Mouse (Mus musculus): ENCODE measurements at regions not wholly inside any gene's neighbourhood (a gene's known extent, or its start where the extent isn't known, plus 50 kb on each side); places are given as distances from the start of the nearest gene placed in this dataset.

DNA sequence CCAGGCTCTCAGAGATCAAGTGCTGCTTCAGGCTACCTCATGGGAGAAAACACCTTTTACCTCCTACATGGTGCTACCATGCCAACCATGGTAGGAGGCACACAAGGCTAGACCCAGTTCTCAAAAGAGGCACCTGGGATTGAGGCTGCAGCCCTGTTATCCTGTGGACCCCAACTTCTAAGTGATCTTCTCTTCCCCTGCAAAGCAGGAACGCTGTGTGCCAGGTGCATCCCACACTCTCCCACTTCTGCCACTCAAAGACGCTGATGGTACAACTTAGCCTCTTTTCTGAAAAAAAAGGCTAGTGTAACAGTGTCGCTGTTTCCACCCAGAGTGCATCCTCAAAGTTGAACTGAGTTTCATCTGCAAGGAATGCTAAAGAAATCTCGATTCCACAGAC lies 138.7 kb downstream of the Npy start:
- H3K4me2 ChIP-seq: no peak overlapping the region
- no peak overlapping the region for H3K4me3 ChIP-seq (replicated peaks)
- no peaks in the 10 kb centered on the region for H3K27me3 ChIP-seq
- H3K9me3 ChIP-seq (replicated peaks): no peaks in the 10 kb centered on the region
- ATAC-seq (ENCODE audit: low read depth) (no peak), DNase-seq (no peak)
- no peaks in the 10 kb centered on the region for H3K36me3 ChIP-seq
- 67% methylated on average over 4 of the region's 4 CpGs for WGBS (ENCODE audit: insufficient replicate concordance)
- no peak overlapping the region for H3K27ac ChIP-seq
- H3K9ac ChIP-seq: no peak overlapping the region
- H3K4me1 ChIP-seq (replicated peaks): no peaks in the 10 kb centered on the region

GRCm38 (mm10) chr6:49965944-49966545 lies 143.5 kb downstream of the Npy start:
- WGBS (ENCODE audit: insufficient replicate concordance): 63% methylated on average over 5 of the region's 5 CpGs
- no peak overlapping the region for H3K4me2 ChIP-seq
- H3K27ac ChIP-seq: no peak overlapping the region
- ATAC-seq (ENCODE audit: low read depth) (no peak), DNase-seq (no peak)
- H3K36me3 ChIP-seq: no peaks in the 10 kb centered on the region
- no peaks in the 10 kb centered on the region for H3K27me3 ChIP-seq
- no peak overlapping the region for H3K4me3 ChIP-seq (replicated peaks)
- no peaks in the 10 kb centered on the region for H3K9me3 ChIP-seq (replicated peaks)
- H3K9ac ChIP-seq: no peak overlapping the region
- no peaks in the 10 kb centered on the region for H3K4me1 ChIP-seq (replicated peaks)

GRCm38 (mm10) chr6:49966555-49966954 lies 143.5 kb upstream of the Mpp6 start:
- Histone ChIP-seq H3K4me1 (replicated peaks) (no peaks in the 10 kb centered on the region), H3K4me3 (replicated peaks) (no peak overlapping the region), H3K27me3 (no peaks in the 10 kb centered on the region), H3K9ac (no peak overlapping the region), H3K4me2 (no peak overlapping the region), H3K9me3 (replicated peaks) (no peaks in the 10 kb centered on the region), H3K27ac (no peak overlapping the region), H3K36me3 (no peaks in the 10 kb centered on the region)
- ATAC-seq (ENCODE audit: low read depth) (no peak), DNase-seq (no peak)
- WGBS (ENCODE audit: insufficient replicate concordance): 72% methylated on average over 3 of the region's 3 CpGs

- Histone ChIP-seq H3K27ac (no peak overlapping the region), H3K9me3 (replicated peaks) (no peaks in the 10 kb centered on the region), H3K4me1 (replicated peaks) (no peaks in the 10 kb centered on the region), H3K4me2 (no peak overlapping the region), H3K36me3 (no peaks in the 10 kb centered on the region), H3K9ac (no peak overlapping the region), H3K4me3 (replicated peaks) (no peak overlapping the region), H3K27me3 (no peaks in the 10 kb centered on the region)
- ATAC-seq (ENCODE audit: low read depth) (no peak), DNase-seq (no peak)
- WGBS (ENCODE audit: insufficient replicate concordance): 62% methylated on average over 7 of the region's 7 CpGs
Observed at GRCm38 (mm10) chr6:49973258-49973865, 136.7 kb upstream of the Mpp6 start.

DNA sequence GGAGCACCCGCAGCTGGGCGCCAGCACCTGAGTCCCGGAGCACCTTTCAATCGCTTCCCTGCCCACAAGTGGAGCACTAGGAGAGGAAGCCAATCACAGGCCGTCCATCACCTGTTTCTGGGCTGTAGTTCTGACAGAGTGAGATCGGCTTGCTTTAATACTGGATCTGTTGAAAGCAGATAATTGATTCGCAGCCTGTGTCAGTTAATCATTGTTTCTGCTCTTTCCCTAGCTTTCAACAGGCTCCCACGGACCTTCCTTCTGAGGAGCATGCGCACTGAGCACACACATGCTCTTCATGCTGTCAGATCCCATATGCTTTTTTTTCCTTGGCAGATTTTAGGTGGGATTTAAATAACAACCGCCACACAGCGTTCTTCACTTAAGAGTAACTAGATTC lies 132.3 kb upstream of the Mpp6 start:
- Histone ChIP-seq H3K36me3 (no peaks in the 10 kb centered on the region), H3K9me3 (replicated peaks) (no peaks in the 10 kb centered on the region), H3K27me3 (no peaks in the 10 kb centered on the region), H3K4me3 (replicated peaks) (no peak overlapping the region), H3K9ac (no peak overlapping the region), H3K4me1 (replicated peaks) (no peaks in the 10 kb centered on the region), H3K27ac (no peak overlapping the region), H3K4me2 (no peak overlapping the region)
- WGBS (ENCODE audit: insufficient replicate concordance): 66% methylated on average over 11 of the region's 11 CpGs
- ATAC-seq (ENCODE audit: low read depth) (no peak), DNase-seq (no peak)

GRCm38 (mm10) chr6:49983740-49984139 lies 126.3 kb upstream of the Mpp6 start:
- ATAC-seq (ENCODE audit: low read depth): no peak
- no peak for DNase-seq
- Histone ChIP-seq H3K27ac (no peak overlapping the region), H3K36me3 (no peaks in the 10 kb centered on the region), H3K9me3 (replicated peaks) (no peaks in the 10 kb centered on the region), H3K4me1 (replicated peaks) (no peaks in the 10 kb centered on the region), H3K4me2 (no peak overlapping the region), H3K4me3 (replicated peaks) (no peak overlapping the region), H3K27me3 (no peaks in the 10 kb centered on the region), H3K9ac (no peak overlapping the region)
- 24% methylated on average over 4 of the region's 4 CpGs for WGBS (ENCODE audit: insufficient replicate concordance)

- Histone ChIP-seq H3K4me1 (replicated peaks) (no peaks in the 10 kb centered on the region), H3K27me3 (no peaks in the 10 kb centered on the region), H3K9me3 (replicated peaks) (no peaks in the 10 kb centered on the region), H3K27ac (no peak overlapping the region), H3K4me2 (no peak overlapping the region), H3K4me3 (replicated peaks) (no peak overlapping the region), H3K36me3 (no peaks in the 10 kb centered on the region), H3K9ac (no peak overlapping the region)
- WGBS (ENCODE audit: insufficient replicate concordance): 47% methylated on average over 6 of the region's 6 CpGs
- ATAC-seq (ENCODE audit: low read depth) (no peak), DNase-seq (no peak)
Observed at GRCm38 (mm10) chr6:49985127-49985526, 124.9 kb upstream of the Mpp6 start.

GRCm38 (mm10) chr6:49987141-49987540 lies 122.9 kb upstream of the Mpp6 start:
- DNase-seq: no peak
- no peak overlapping the region for H3K4me3 ChIP-seq (replicated peaks)
- H3K27ac ChIP-seq: no peak overlapping the region
- no peaks in the 10 kb centered on the region for H3K4me1 ChIP-seq (replicated peaks)
- H3K9ac ChIP-seq: no peak overlapping the region
- no peak for ATAC-seq (ENCODE audit: low read depth)
- no peaks in the 10 kb centered on the region for H3K9me3 ChIP-seq (replicated peaks)
- H3K36me3 ChIP-seq: no peaks in the 10 kb centered on the region
- H3K4me2 ChIP-seq: no peak overlapping the region
- no peaks in the 10 kb centered on the region for H3K27me3 ChIP-seq
- WGBS (ENCODE audit: insufficient replicate concordance): 59% methylated on average over 5 of the region's 5 CpGs

DNA sequence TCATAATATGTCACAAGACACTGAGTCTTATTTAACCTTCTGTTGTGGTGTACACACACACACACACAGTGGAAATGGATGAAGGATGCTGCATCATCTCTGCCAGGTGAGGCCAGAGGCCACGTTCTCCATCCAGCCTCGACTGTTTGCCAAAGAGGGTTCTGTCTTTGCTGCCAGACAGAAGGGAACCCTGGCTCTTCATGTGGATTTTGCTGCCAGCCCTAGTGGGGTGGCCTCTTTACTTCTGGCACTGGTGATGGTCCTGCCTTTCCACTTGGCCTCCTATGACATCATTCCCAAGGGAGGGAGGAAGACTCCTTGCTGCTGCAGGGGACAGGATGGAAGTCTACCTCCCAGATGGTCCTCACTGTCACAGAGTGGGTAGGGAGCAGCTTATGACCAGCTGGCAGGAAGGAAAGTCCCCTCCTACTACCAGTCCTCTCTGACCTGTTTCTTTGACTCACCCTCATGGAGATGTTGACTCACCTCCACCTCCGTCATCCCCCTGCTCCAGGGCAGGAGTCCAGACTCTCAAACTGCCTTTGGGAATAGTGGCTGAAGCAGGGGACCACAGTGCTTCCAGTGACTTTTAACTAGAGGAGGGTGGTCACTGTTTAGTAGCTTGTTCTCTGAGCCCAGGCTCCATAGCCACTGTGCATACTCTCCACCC lies 122.4 kb upstream of the Mpp6 start:
- H3K36me3 ChIP-seq: no peaks in the 10 kb centered on the region
- H3K4me1 ChIP-seq (replicated peaks): no peaks in the 10 kb centered on the region
- ATAC-seq (ENCODE audit: low read depth) (no peak), DNase-seq (no peak)
- 67% methylated on average over 3 of the region's 3 CpGs for WGBS (ENCODE audit: insufficient replicate concordance)
- H3K27ac ChIP-seq: no peak overlapping the region
- no peak overlapping the region for H3K9ac ChIP-seq
- no peak overlapping the region for H3K4me2 ChIP-seq
- no peak overlapping the region for H3K4me3 ChIP-seq (replicated peaks)
- no peaks in the 10 kb centered on the region for H3K27me3 ChIP-seq
- no peaks in the 10 kb centered on the region for H3K9me3 ChIP-seq (replicated peaks)

DNA sequence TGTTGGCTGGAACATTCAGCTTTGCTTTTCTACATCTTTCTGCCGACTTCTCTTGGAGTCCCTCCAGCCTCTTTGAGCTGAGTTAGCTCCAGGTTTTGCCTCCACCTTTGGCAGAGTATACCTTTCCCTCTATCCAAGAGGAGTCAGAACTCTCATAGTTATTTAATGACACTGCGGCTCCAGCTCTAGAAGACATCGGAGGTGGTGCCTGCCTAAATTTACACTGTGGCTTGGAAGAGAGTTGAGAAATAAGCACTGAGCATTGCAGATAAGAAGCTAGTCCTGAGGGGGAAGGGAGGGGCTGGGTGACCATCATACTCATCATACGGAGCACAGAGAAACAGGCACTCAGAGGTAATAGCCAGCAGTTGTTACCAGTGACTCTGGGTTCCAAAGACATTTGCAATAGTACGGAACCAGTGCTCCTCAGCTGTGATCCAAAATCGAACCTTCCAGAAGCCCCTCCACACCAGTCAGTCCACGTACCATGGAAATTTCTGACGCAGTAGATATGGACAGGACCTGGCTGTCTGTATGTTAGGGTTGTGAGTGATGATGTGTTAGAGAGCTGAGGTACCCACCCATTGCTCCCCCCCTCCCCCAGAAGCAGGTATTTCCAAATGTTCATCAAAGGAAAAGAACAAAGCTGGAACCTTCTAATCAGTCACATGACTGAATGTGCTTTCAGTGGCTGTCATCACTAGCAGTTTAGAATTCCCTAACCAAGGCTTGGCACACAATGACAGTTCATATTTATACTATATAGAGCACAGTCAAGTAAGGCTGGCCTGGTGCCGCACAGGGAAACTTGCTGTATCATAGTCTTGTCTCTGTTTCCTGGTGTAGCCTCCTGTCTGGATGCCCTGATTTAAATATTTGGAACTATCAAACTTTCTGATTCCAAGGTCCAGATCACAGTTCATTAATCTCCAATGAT lies 120.2 kb upstream of the Mpp6 start:
- WGBS (ENCODE audit: insufficient replicate concordance): 45% methylated on average over 9 of the region's 9 CpGs
- no peaks in the 10 kb centered on the region for H3K36me3 ChIP-seq
- H3K4me3 ChIP-seq (replicated peaks): no peak overlapping the region
- no peak overlapping the region for H3K27ac ChIP-seq
- no peaks in the 10 kb centered on the region for H3K4me1 ChIP-seq (replicated peaks)
- ATAC-seq (ENCODE audit: low read depth) (no peak), DNase-seq (no peak)
- no peaks in the 10 kb centered on the region for H3K27me3 ChIP-seq
- no peak overlapping the region for H3K4me2 ChIP-seq
- no peaks in the 10 kb centered on the region for H3K9me3 ChIP-seq (replicated peaks)
- no peak overlapping the region for H3K9ac ChIP-seq

- 62% methylated on average over 8 of the region's 8 CpGs for WGBS (ENCODE audit: insufficient replicate concordance)
- H3K4me2 ChIP-seq: no peak overlapping the region
- H3K36me3 ChIP-seq: no peaks in the 10 kb centered on the region
- no peaks in the 10 kb centered on the region for H3K9me3 ChIP-seq (replicated peaks)
- ATAC-seq (ENCODE audit: low read depth) (no peak), DNase-seq (no peak)
- no peaks in the 10 kb centered on the region for H3K4me1 ChIP-seq (replicated peaks)
- no peaks in the 10 kb centered on the region for H3K27me3 ChIP-seq
- H3K9ac ChIP-seq: no peak overlapping the region
- no peak overlapping the region for H3K27ac ChIP-seq
- H3K4me3 ChIP-seq (replicated peaks): no peak overlapping the region
Observed at GRCm38 (mm10) chr6:49990522-49990858, 119.6 kb upstream of the Mpp6 start.

Data from liver, embryonic 13.5 days (tissue).